Mouse (Mus musculus): ENCODE data around the gene Wdpcp.

GRCm38 (mm10) chr11:21549754-21550153, 22.3 kb upstream of the Wdpcp start:
- TF ChIP-seq MAX (IDR thresholded peaks at IDR 0.05), result no peak
- no peak for TF ChIP-seq MYOG (IDR thresholded peaks at IDR 0.05; ENCODE audit: control insufficient read depth, extremely low read depth, insufficient read length)
- TF ChIP-seq MYOD1 (IDR thresholded peaks at IDR 0.05; ENCODE audit: control insufficient read depth, insufficient read length, low read depth), result no peak
- TF ChIP-seq CTCF (IDR thresholded peaks at IDR 0.05; ENCODE audit: control insufficient read depth, insufficient read depth, insufficient read length), result no peak
